Mouse (Mus musculus): Measurements from ENCODE around the gene Irgm1. TPM values are rescaled to one million over a fixed set of nuclear protein-coding genes. Genes with fewer than 3 reads are reported as not detected.
"Not testable (repeated sequence)": the region's sequence is repeated elsewhere in the genome, so short reads cannot be mapped to it uniquely, and the experiment has no call there.

Gene Irgm1
- polyA plus RNA-seq, 1 experiment, result 11.5 TPM

- TF ChIP-seq POLR2A (IDR thresholded peaks at IDR 0.05; ENCODE audit: borderline replicate concordance, extremely low read depth, low read depth, low read length) (no peak), CTCF (IDR thresholded peaks at IDR 0.05; ENCODE audit: insufficient read depth, low read length) (peak; percentile 55; the same call in 1 of the 2 replicates)
- under 1% methylated on average over 6 of the region's 6 CpGs for WGBS
- no peak overlapping the region for H3K4me3 ChIP-seq (replicated peaks; ENCODE audit: extremely low read depth, low read depth, low read length)
- peaks cover 4% of the 10 kb centered on the region for H3K4me1 ChIP-seq (ENCODE audit: control insufficient read depth, insufficient read depth, low read length)
- DNase-seq, result no peak
These were observed 12.5 kb downstream of the Irgm1 start for GRCm38 (mm10) chr11:48859014-48859413.

- H3K4me3 ChIP-seq (replicated peaks; ENCODE audit: extremely low read depth, low read depth, low read length), result peak overlapping the region; percentile 76
- peaks cover 7% of the 10 kb centered on the region for H3K4me1 ChIP-seq (ENCODE audit: control insufficient read depth, insufficient read depth, low read length)
- WGBS, result 5% methylated on average over 31 of the region's 31 CpGs
- DNase-seq, result peak; percentile 92
- TF ChIP-seq CTCF (IDR thresholded peaks at IDR 0.05; ENCODE audit: insufficient read depth, low read length) (no peak), POLR2A (IDR thresholded peaks at IDR 0.05; ENCODE audit: borderline replicate concordance, extremely low read depth, low read depth, low read length) (0 out of 2 replicates have a peak, but pooled peaks have one; percentile 7)
These were observed 17.9 kb downstream of the Irgm1 start for GRCm38 (mm10) chr11:48853474-48854180.

DNA sequence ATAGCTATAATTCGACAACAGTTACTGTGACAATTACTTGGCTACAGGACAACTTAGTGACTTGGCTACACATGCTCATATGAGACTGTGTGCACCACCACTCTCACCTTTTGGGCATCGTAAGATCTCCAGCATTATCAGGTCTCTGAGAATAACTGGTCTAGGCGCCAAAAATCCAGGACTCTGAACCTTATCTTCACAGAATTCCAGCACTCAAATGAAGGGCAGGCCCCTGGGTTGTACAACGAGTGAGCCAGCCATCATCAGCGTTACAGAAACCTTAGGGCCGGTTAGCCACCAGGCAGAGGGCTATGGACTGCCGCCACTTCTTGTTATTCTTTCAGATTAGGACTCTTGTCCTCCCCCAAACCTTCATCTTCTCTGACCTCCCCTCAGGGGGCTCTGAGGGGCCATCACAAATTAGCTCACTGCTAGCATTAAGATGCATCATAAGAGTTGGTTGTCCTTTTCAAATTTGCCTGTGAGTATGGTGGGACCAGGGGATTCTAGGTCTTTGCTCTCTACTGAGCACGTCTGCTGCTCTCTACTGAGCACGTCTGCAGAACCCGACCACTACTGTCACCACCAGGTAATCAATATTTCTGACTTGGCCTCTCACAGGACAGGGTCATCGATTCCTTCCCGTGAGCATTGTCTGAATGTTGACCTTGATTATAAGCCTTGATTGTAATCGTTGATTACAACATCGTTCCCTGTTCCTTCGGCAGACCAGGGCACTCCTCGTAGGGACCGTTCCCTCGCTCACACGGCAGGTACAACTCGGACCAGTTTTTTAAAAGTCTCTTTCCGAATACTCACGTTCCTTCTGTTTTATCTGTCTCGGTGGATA lies 18.6 kb downstream of the Irgm1 start:
- H3K4me3 ChIP-seq (replicated peaks; ENCODE audit: extremely low read depth, low read depth, low read length), result peak overlapping the region; percentile 76
- H3K4me1 ChIP-seq (ENCODE audit: control insufficient read depth, insufficient read depth, low read length), result peaks cover 7% of the 10 kb centered on the region
- TF ChIP-seq POLR2A (IDR thresholded peaks at IDR 0.05; ENCODE audit: borderline replicate concordance, extremely low read depth, low read depth, low read length) (no peak), CTCF (IDR thresholded peaks at IDR 0.05; ENCODE audit: insufficient read depth, low read length) (no peak)
- WGBS, result 14% methylated on average over 23 of the region's 23 CpGs
- no peak for DNase-seq

DNA sequence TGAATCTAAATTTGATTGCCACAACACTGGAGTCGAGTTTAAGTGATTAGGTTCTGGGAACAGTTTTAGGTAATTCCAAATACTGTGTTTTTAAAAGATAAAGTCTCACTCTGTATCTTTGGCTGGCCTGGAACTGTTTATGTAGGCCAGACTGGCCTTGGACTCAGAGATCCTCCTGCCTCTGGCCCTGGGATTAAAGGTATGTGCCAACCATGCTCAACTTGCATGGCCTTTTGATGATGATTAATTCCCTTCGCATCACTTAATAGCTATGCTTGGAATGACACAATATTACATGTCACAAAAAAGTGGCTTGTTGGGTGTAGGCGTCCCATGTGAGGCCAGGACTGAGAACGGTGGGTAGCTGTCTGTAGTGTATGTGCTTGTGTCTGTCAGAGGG lies 19.3 kb downstream of the Irgm1 start:
- no peak for TF ChIP-seq CTCF (IDR thresholded peaks at IDR 0.05; ENCODE audit: insufficient read depth, low read length)
- no peak for TF ChIP-seq POLR2A (IDR thresholded peaks at IDR 0.05; ENCODE audit: borderline replicate concordance, extremely low read depth, low read depth, low read length)
- Histone ChIP-seq H3K4me3 (replicated peaks; ENCODE audit: extremely low read depth, low read depth, low read length) (no peak overlapping the region), H3K4me1 (ENCODE audit: control insufficient read depth, insufficient read depth, low read length) (peaks cover 7% of the 10 kb centered on the region)
- WGBS, result 78% methylated on average over 4 of the region's 4 CpGs
- DNase-seq, result no peak

GRCm38 (mm10) chr11:48851270-48851995 lies 20.1 kb downstream of the Irgm1 start:
- WGBS, result 82% methylated on average over 4 of the region's 4 CpGs

GRCm38 (mm10) chr11:48850240-48850639 lies 21.2 kb downstream of the Irgm1 start:
- no peak overlapping the region for H3K4me3 ChIP-seq (replicated peaks; ENCODE audit: extremely low read depth, low read depth, low read length)
- peaks cover 7% of the 10 kb centered on the region for H3K4me1 ChIP-seq (ENCODE audit: control insufficient read depth, insufficient read depth, low read length)
- no peak for TF ChIP-seq POLR2A (IDR thresholded peaks at IDR 0.05; ENCODE audit: borderline replicate concordance, extremely low read depth, low read depth, low read length)
- TF ChIP-seq CTCF (IDR thresholded peaks at IDR 0.05; ENCODE audit: insufficient read depth, low read length), result no peak
- WGBS, result 34% methylated on average over 2 of the region's 2 CpGs
- no peak for DNase-seq

More at GRCm38 (mm10) chr11:48851270-48851995, 20.1 kb downstream of the Irgm1 start:
- no peak for DNase-seq
- H3K4me1 ChIP-seq (ENCODE audit: control insufficient read depth, insufficient read depth, low read length), result peaks cover 7% of the 10 kb centered on the region
- no peak overlapping the region for H3K4me3 ChIP-seq (replicated peaks; ENCODE audit: extremely low read depth, low read depth, low read length)
- TF ChIP-seq POLR2A (IDR thresholded peaks at IDR 0.05; ENCODE audit: borderline replicate concordance, extremely low read depth, low read depth, low read length) (no peak), CTCF (IDR thresholded peaks at IDR 0.05; ENCODE audit: insufficient read depth, low read length) (0 out of 2 replicates have a peak, but pooled peaks have one; percentile 24)

- Histone ChIP-seq H3K4me3 (replicated peaks; ENCODE audit: extremely low read depth, low read depth, low read length) (no peak overlapping the region), H3K4me1 (ENCODE audit: control insufficient read depth, insufficient read depth, low read length) (no peaks in the 10 kb centered on the region)
- WGBS, result 75% methylated on average over 5 of the region's 5 CpGs
- TF ChIP-seq CTCF (IDR thresholded peaks at IDR 0.05; ENCODE audit: insufficient read depth, low read length) (no peak), POLR2A (IDR thresholded peaks at IDR 0.05; ENCODE audit: borderline replicate concordance, extremely low read depth, low read depth, low read length) (no peak)
- no peak for DNase-seq
These were observed 24.6 kb downstream of the Irgm1 start for GRCm38 (mm10) chr11:48846881-48847280.

GRCm38 (mm10) chr11:48846362-48846761 lies 25.1 kb downstream of the Irgm1 start:
- not testable (repeated sequence) for DNase-seq; H3K4me3 ChIP-seq (replicated peaks; ENCODE audit: extremely low read depth, low read depth, low read length); H3K4me1 ChIP-seq (ENCODE audit: control insufficient read depth, insufficient read depth, low read length)
- WGBS, result 82% methylated on average over 2 of the region's 2 CpGs

GRCm38 (mm10) chr11:48845244-48845815 lies 26.2 kb downstream of the Irgm1 start:
- no peak for DNase-seq

More at GRCm38 (mm10) chr11:48845244-48845815, 26.2 kb downstream of the Irgm1 start:
- no peaks in the 10 kb centered on the region for H3K4me1 ChIP-seq (ENCODE audit: control insufficient read depth, insufficient read depth, low read length)
- WGBS, result 49% methylated on average over 13 of the region's 13 CpGs
- TF ChIP-seq POLR2A (IDR thresholded peaks at IDR 0.05; ENCODE audit: borderline replicate concordance, extremely low read depth, low read depth, low read length), result no peak
- TF ChIP-seq CTCF (IDR thresholded peaks at IDR 0.05; ENCODE audit: insufficient read depth, low read length), result no peak
- H3K4me3 ChIP-seq (replicated peaks; ENCODE audit: extremely low read depth, low read depth, low read length), result no peak overlapping the region

Measured in lung, adult 2 months (tissue).